Mouse (Mus musculus) gastrocnemius, postnatal 25 days (tissue): ENCODE measurements around the gene Efhd1. TPM values are rescaled to one million over a fixed set of nuclear protein-coding genes. Genes with fewer than 3 reads are reported as not detected.

Source experiments
- DNase-seq: peaks from one replicate; pipeline ENCODE4 v3.0.0; 2022
- long read RNA-seq, 2 experiments: library from polyadenylated mRNA; stranded (forward); transcript quantifications; one replicate each; pipeline ENCODE4 v2.0.0; 2021
- total RNA-seq, 2 experiments: library from RNA; stranded (reverse); gene quantifications; 1 replicate in 1 of 2; 2 replicates in 1 of 2; pipeline ENCODE4 v1.2.3; 2021

Gene Efhd1
- 1 to 10 TPM; 6.4 to 8.5 TPM for total RNA-seq
- long read RNA-seq, experiment 1, partial matches to known transcripts, result 0 of 7 reads
- long read RNA-seq, experiment 1, other reads (novel, unspliced or antisense), result 4 of 7 reads
- long read RNA-seq, experiment 2, partial matches to known transcripts, result 1 of 6 reads
- long read RNA-seq, experiment 2, other reads (novel, unspliced or antisense), result 3 of 6 reads

DNA sequence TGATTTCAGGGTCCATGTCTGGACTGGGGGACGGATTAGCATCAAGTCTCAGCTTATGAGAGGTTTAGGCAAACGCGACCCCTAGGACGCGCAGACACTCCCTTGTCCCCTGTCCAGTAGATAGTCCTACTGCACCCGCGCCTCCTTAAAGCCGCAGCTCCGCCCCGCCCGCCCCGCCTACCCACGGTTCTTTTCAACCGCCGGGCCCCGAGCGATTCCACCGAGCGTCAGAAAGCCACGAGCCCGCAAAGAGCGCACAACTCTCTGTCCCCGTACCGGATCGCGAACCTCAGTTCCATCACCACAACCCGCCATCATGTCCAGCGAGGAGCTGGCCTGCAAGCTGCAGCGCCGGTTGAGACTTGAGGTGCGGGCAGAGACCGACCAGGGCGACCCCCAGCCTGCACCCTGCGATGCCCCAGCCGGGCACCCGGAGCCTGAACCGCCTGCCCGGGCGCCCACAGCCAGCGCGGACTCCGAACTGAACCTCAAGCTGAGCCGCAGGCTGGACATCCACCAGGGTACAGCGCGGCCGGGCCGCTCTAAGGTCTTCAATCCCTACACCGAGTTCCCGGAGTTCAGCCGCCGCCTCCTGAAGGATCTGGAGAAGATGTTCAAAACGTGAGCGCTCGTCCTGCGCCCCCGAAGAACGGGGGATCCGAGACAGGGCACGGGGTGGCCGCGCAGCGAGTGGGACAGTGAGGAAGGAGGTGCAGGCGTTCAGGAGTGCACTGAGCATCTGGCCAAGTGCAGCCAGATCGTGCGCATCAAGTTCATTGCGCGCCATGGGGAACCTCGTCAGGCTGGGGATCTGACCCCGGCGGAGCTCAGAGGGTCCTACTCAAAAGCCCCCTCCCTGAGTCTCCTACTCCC, at the start of gene Efhd1:
Efhd1 (plus strand) TSS at position 230 of the 873 bp plus-strand sequence.
- peak; percentile 41 for DNase-seq

DNA sequence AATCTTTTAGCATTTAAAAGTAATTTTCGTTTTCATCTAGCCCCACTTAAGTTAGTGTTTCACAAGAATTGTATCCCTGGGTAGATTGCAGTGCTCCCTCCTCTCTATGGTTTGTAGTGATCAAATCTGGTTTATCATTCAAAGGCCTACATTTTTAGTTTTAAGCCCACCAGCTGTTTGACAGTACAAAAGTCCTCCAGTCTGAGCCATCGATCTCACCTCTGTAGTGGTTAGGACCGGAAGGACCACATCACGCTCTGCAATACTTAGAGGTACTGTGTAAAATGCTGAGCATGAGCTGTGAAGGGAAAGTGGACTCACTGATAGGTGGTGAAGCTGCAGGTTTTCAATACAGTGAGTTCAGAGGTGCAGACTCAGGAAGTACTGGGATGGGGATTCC, 49.4 kb upstream of the Efhd1 start:
- no peak for DNase-seq

DNA sequence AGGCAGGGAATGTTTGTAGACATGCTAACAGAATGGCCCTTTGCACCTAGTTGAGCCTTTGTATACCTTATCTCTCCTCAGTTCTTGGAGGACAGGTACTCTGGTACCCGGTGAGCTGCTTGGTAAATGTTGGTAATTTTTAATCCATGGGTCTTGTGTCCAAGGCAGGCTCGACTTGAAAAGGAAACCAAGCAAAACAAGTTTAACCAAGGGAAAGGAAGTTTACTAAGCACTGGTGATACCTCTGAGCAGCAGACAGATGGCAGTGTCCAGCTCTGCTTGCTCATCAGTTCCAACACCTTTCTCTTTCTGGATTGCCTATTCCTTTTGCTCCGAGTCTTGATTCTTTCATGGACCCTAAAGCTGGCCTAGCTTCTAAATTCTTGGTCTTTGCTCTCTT, 46.2 kb upstream of the Efhd1 start:
- DNase-seq, result no peak

DNA sequence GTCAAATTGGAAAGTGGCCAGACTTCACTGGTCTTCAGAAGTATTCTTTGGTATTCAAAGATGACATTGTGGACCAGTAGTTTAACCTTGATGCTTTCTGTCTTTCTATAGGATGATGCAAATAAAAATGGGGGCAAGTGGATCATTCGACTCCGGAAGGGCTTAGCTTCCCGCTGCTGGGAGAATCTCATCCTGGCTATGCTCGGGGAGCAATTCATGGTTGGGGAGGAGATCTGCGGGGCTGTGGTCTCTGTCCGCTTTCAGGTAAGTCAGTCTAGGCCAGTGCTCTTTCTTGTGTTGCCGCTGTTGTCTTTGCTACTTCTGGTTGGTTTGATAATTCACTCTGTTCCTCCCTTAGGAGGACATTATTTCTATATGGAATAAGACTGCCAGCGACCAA, 38.4 kb upstream of the Efhd1 start:
- DNase-seq, result no peak

DNA sequence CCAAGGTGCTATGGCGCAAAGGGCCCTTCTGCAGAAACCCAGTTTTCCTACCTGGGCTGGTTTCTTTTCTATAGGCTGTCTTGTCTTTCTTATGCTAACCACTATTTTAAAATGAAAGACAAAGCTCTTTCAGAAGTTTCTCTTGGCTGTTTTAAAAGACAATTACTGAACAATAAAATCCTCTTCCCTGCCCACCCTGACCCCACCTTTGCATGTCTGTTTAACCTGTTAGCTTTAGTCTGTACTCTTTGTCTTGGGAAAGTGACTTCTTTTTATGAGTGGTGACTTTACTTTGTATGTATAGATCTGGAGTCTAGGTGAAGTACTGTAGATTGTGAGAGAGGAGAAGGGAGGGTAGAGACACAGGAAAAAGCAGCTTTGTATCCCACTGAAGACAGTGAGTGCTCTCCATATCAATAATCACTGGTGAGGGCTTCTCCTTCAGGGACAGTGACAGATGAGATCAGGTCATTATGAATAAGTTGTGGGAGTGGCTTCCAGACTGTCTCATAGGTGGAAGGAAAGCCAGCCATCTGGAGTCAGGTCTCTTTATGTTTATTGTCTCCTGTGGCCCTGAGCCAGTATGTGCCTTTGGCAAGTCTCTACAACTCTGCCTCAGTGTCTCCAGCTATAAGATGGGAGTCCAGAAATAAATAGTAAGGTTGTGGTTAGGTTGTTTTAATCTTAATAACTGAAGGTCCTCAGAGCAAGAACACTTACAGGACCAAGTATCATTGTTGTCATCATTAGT, 37.6 kb upstream of the Efhd1 start:
- DNase-seq, result no peak

DNA sequence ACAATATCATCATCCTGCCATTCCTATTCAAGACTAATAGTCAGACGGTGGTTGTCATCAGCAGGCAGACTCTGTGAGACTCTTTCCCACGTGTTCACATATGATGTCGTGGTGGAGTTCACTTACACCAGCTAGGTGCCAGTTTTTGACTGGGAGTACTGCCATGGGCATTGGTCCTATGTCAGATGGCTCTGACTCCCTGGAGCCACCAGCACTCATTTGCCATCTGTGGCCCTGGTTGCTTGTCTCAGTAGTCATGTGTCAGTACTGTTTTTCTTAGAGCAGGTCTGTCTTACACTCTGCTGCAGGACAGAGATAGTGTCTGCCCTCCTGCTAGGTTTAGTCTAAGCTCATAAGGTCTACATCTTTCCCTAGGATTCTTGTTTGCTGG, 37.0 kb upstream of the Efhd1 start:
- peak; percentile 55 for DNase-seq

DNA sequence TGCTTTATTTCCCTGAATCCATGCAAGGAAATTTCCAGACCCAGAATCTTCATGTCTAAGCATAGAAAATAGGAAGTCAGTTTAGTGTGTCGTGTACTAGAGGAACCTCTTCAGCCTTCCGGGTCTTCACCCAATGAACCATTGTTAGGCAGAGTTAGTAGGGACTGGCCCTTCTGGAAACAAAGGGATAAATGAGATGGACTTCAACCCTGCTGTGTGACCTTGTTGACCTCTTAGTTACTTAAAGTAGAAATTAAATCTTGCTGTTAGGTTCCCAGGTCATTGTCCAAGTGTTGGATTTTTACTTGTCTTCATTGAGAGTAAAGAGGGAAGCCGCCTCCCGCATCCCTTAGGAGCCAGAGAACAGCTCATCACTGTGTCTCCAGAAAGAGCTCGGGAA, 33.6 kb upstream of the Efhd1 start:
- no peak for DNase-seq

DNA sequence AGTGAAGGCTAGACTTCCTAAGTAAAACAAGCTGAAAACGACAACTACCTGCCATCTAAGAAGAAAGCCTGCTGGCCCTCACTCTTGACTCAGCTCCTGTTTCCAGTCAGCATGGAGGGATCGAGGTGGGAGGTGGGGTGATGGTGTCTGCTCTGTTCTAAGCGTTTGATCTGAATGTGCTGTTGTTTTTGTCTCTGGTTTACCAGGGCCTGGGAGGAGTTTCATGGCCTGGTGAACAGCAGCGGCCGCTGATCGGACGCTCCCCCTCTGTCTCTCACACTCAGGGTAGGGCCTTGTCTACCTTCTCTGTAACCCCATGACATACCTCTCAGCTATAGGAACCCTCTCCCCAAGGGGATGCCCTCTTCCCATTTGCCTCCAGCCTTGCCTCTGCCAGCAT, 32.0 kb upstream of the Efhd1 start:
- DNase-seq, result no peak

DNA sequence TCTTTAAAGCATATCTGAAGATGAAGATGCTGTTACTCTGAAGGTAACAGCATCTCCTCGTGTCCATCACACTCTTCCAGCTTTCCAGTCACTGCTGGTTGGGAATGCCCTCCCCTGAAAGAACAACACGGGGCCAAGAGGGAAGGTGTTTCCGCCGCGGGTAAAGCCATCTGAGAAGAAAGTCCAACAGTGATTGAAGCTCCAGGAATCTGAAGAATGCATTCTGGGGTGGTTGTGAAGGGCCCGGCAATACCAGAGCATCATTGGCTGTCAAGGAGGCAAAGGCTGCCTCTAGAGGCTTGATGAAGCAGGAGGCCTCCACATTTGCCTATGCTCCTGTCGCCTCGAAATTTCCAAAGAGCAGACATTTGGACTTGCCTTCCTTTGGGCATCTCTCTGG, 25.1 kb upstream of the Efhd1 start:
- no peak for DNase-seq

DNA sequence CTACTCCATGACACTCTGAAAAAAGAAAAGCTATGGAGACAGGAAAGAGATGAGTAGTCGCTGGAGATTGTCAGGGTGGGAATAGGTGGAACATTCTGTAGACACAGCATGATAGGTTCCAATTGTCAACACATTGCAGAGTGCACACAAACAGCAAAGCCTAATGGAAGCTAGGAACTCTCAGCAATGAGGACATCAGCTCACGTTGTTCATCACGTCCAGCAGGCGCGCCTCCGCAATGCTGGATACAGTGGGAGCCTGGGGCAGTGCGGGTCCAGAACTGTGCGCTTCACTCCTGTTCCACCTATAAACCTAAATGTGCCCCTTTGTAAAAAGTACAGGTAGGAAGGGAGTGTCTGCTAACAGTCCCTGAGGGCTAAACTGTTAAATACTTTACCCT, 21.1 kb upstream of the Efhd1 start:
- DNase-seq, result no peak

DNA sequence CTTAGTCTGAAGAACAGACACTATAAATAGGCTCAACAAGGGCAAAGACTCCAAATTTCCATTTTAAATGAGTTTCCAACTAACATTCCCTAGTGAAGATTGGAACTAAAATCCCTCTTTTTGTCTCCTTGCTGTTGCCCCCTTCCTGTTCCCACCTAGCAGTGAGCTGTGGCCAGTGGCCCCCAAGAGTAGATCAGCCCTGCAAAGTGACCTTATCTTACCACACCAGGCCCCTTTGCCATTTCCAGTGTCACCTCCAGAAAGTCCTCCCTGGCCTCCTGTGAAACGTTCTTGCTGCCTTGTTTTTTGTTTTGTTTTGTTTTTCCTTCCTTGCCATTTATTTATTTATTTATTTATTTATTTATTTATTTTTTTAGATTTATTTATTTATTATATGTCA, 18.7 kb upstream of the Efhd1 start:
- DNase-seq, result no peak

DNA sequence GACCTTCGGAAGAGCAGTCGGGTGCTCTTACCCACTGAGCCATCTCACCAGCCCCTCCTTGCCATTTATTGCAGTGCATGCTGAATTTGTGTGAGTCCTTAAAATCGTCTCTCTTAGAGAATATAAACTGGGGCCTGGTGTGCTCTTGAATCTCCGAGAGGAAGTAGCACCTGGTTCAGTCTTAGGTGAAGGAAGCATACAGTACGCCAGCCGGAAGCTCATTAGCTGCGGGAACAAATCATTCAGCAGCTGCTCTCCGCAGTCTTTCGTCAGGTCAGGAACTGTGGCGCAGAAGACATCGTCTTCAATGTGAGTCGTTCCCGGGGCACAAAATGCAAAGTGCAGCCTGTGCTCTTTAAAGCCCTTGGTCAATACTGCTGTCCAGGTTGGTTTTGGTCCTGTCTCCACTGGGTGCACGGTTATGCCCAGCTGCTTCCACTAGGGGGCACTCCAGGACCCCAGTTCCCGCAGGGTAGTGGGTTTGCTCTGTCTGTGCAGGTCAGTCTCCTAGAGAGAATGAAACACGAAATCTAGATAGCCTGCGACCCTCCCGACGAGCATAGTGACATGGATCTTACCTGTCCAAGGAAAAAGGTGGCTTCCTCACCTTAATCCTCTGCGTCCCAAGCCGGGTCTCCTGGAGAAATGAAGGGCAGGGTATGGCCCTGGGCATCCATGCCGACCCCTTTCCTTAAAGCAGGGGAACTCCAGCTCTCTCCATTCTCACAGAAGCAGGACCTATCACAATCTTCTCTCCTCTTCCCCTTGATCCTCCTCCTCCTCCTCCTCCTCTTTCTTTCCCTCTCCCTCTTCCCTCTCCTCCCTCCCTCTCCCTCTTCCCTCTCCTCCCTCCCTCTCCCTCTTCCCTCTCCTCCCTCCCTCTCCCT, 18.0 kb upstream of the Efhd1 start:
- peak; percentile 58 for DNase-seq

DNA sequence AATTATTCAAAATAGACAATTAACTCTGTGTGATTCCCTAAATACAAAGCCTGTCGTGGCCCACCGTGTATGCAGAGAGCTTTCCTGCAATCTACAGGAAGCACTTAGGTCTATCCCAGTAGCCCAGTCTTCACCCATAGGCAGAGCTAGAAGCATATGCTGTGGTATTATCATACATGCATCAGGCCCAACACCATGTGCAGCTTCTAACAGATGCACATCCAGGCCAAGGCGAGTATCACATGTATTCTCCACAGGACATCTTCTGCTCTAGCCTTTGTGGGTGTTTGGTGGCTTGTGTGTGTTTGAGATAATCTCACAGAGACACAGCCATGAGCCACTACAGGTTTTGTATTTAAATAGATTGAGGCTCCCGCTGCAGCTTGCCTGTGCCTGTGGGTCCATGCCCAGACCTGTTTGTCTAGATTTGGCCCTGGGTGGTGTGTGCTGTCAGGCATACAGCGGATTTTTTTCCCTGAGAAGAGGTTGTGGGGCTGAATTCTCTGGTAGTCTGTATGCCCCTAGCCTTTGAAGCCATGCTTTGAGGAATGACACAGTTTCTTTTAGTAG, 12.0 kb upstream of the Efhd1 start:
- no peak for DNase-seq

DNA sequence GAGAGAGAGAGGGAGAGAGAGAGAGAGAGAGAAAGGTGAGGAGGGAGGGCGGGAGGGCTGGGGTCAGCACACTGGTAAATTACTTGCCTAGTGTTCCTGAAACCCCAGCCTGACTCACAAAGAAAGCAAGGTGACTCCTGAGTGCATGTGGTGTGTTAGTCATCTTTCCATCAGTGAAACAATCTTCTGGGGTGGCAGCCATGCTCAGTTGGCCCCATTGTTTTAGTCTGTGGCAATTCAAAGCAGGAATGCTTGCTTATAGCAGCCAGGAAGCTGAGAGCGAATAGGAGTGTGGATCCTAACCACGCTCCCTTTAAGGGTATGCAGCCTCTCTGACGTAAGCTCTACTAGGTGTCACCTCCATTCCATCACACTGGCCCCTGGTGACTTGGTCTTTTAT, 9.0 kb upstream of the Efhd1 start:
- DNase-seq, result no peak

DNA sequence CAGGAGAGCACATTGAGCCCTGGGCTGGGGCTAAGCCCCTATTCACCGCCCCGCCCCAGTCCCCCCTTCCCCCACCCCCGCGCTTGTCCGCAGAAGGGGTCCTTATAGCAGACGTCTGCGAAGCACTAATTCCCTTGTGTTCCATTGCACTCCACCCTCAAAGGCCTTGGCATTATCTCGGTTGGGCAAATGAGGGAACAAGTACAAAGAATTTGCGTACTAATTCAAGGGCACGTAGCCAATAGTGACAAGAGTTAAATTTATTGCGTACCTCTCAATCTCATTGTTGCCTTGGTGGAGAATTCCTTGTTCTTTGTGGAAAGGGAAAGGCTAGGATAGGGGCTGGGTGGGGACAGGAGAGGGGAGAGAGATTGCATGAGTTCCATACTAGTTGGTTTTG, 6.5 kb upstream of the Efhd1 start:
- no peak for DNase-seq

DNA sequence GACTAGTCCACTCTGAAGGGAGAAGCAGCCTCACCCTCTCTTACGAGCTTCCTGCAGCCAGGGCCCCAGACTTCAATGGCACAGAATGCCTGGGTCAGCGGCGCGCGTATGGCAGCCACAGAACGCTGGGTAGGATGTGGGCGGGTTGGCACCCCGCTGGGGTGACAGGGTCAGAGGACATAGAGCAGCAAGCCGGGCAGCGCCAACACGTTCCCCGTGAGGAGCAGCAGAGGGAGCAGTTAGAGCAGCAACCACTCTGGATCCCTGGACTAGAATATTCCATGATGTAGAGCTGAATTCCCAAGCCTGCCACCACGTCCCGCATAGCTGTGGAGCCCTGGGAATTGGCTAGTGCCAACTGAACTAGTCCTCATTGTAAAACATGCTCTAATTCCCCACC, 5.7 kb upstream of the Efhd1 start:
- DNase-seq, result no peak

DNA sequence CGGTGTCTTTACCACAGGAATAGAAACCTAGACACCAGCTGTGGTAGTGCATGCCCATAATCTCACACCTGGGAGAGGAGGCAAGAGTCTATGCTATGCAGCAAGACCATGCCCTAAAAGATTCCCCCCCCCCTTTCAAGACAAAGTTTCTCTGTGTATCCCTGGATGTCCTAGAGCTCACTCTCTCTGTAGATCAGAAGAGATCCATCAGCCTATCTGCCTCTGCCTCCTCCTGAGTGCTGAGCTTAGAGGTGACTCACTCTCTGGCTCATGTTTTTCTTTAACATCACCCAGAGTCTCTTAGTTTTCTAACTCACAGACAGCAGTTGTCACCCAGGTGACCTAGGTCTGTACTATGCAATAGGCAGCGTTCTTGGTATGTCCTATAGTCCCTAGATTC, 4.8 kb upstream of the Efhd1 start:
- no peak for DNase-seq

DNA sequence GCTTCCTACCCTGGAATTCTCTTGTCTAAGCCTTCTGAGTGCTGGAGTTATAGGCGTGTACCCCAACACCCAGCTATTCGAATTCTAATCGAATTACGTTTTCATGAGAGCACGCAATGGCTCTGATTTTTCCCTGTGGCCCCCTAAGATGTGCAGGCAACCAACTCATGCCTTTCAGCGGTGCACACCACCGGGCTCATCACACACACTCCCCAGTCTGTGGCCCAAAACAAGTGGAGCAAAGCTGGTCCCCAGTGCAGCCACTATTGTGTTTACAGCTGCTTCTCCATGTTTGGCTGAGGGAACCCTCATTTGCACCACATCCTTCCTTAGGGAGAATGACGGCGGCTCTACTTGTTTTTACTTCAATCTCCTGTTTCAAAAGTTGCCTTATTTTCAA, 906 bp upstream of the Efhd1 start:
- DNase-seq, result no peak

DNA sequence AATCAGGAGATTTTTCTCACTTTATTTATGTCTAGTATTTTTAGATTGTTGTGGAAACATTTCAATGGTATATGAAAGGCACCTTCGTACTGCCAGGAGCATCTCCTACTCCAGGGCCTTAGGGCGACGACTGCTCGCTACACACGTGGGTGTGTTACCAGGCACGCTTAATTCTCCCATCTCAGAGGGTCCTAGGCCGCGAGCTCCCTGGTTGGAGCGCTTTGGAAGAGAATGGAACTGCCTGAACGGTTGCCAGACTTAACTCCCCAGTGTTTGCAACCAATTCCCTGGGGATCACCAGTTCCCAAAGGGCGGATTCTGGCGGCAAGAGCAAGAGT, 398 bp upstream of the Efhd1 start:
- no peak for DNase-seq

DNA sequence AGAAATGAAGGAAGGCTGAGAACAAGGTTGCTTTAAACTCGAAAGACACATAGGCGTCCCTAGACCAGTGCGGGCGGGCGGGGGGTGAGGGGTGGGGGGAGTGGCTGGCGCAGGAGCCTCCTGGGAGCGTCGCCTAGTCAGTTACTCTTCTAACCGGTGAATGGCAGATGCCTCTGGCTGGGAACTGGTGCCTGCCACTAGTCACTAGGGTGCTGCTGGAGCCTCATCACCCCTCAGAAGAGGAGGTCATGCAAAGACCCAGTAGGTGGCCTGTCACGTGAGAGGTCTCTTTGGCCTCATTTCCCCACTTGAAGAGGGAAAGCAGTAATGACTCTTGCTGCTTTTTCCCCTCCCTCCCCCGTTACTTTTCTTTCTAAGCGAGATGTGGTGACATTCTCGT, 1.0 kb downstream of the Efhd1 start:
- DNase-seq, result no peak

DNA sequence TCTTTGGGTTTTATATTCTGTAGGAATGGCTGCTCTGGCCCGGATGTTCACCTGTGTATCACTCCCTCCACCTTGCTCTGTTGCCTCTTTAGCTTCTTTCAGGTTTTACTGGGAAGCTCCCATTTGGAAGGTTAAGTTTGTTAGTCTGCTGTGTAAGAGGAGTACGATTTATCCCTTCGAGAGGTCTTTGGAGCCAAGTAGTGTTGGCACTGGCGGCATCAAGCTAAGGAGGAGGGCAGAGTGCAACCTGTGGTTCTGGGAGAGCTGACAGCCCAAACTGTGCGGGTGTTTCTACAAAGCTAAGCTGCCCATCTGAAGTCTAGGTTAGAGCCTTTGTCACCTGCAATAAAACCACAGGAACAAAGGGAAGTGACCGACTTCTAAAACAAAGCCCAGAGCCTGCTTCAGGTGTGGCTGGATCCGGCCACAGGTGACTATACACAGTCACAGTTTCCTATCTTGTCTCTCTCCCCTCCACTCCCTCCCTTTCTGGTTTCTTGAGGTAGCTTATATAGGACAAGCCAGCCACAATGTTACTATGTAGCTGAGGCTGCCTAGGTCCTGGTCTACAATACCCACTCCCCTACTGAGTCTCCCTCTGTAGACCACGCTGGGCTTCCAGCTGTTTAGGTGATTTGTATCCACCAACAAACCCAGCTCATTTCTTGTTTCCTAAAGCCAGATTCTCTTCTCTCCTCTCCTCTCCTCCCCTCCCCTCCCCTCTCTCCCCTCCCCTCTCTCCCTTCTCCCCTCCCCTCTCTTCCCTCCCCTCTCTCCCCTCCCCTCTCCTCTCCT, 2.3 kb downstream of the Efhd1 start:
- DNase-seq, result no peak
